Mouse (Mus musculus): ENCODE results near the gene Gm4847.

The Gm4847 gene

GRCm38 (mm10) chr1:166647593-166647992, at the start of gene Gm4847:
TSS of gene Gm4847 (minus strand) at chr1:166647693.
- DNase-seq (ENCODE audit: low spot score), result no peak

DNA sequence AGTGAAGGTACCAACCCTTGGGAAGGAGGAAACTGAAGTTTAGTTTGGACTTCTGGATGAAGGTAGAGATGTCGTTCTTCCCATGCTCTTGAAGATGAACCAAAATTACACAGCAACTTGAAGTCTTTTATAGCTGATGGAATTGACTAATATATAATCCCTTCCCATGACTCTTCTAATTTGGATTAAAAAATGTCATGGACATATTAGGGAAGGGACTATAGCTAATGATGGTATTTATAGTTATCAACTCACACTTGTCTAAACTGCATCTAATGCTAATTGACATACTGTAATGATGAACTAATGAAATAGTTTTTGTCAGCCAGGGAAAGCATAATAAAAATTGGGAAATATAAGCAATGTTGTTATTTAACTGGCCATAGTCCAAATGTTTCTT, 34.3 kb upstream of the Gm4847 start, which contains the start of gene Fmo9:
Gene Fmo9 (minus strand): TSS at position 101 of the 400 bp plus-strand sequence.
- no peak for DNase-seq (ENCODE audit: low spot score)

DNA sequence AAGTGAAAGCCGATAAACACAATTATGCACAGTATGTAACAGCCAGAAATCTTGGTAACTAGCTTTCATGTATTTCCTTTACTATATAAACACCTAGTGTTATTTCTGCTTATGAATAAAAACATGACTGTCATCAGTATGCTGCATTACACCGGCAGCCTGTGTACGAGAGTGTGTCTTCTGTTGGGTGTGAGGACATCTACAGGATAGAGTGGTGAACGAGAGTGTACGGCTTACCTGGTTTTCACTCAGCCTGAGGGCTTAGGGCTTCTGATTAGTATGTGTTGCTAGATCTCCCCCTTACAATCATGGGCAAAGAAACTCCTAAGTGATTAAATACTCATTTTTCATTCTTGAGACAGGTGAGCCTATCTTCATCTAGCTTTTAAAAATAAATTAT, 21.8 kb upstream of the Gm4847 start:
- no peak for DNase-seq (ENCODE audit: low spot score)

- no peak for DNase-seq (ENCODE audit: low spot score)
These were observed 13.3 kb upstream of the Gm4847 start for GRCm38 (mm10) chr1:166660800-166661199.

All from embryo, embryonic 10 days (tissue).